Mouse (Mus musculus): ENCODE measurements around the gene Man2a1.

GRCm38 (mm10) chr17:64770277-64770676 is 169.7 kb downstream of the Man2a1 start:
- TF ChIP-seq POLR2A (IDR thresholded peaks at IDR 0.05; ENCODE audit: control insufficient read depth, low read depth, low read length) (no peak), CTCF (IDR thresholded peaks at IDR 0.05; ENCODE audit: control insufficient read depth, insufficient read depth, insufficient replicate concordance, low read depth, low read length) (no peak)

All from testis, adult 2 months (tissue).